Mouse (Mus musculus) embryo, embryonic 11 days (tissue): Measurements from ENCODE around the gene Rab9.

Experiments used
- DNase-seq: peaks from one replicate; pipeline ENCODE4 v3.0.0-alpha.2; 2015

The Rab9 gene

DNA sequence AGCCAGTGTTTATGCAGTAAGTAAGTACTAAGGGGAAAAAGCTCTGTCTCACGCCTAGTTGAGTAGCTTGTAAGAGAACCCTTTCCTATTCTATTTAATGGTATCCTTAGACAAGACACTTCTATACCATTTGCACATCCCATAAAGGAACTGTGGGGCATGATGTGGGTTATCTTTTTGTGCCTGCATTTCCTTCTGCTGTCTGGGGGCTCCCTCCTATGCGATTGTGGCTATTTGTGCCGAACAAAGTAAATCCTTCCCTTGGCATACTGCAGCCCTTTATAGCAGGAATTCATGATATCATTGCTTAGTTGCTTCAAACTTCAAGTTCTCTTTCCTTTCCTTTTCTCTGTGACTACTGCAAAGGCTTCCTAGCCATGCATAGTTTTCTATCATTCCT lies 35.1 kb downstream of the Rab9 start:
- DNase-seq: no peak

DNA sequence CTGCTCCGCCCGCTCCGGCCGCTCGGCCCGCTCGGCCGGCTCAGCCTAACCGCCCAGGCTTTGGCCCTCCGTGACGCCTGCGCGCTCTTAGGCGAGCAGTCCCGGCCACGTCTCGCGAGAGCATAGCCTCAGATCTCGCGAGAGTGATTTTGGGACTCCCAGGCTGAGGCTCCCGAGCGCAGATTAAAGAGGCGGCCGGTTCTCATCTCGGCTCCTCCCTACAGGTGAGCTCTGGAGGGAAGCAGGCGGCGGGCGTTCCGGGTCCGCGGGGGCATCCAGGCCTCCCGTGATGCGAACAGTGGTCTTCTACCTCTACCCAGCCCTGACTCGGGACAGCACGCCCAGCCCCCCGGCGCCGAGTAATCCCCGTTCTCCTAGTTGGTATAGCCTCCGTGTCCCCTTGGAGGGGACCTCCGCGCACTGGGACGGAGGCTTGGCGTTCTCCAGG lies 39.0 kb downstream of the Rab9 start, which contains the start of gene Ofd1:
Gene Ofd1, minus strand, starts transcription at position 89 of the 448 bp plus-strand sequence.
- peak; percentile 95 for DNase-seq

DNA sequence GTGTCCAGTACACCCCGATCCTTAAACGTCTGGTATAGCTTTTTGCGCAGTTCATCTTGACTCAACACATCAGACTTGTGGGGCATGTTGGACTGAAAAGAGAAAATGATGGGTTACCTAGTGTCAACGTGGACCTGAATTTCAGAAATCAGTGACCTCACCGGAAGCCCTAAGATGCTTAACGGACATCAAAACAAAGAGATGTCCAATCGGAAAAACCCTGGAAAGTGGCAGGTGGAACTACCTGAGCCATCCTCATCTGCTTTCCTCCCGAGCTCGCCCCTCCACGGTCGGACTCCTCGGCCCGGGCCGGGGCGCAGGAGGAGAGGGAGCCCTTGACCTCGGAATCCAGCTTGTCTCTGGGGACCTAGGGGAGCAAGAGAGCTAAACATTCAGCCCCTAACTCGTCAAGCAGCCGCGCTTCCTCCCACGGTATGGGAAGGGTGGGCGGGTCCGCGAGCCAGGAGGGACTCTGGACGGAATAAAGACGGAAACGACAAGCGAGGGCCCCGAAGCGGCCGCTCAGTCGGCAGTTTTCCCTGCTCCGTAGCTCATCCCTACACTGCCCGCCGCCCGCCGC lies 39.5 kb downstream of the Rab9 start, which contains the start of gene Trappc2:
Gene Trappc2, plus strand, starts transcription at position 539 of the 580 bp plus-strand sequence.
- DNase-seq: no peak

DNA sequence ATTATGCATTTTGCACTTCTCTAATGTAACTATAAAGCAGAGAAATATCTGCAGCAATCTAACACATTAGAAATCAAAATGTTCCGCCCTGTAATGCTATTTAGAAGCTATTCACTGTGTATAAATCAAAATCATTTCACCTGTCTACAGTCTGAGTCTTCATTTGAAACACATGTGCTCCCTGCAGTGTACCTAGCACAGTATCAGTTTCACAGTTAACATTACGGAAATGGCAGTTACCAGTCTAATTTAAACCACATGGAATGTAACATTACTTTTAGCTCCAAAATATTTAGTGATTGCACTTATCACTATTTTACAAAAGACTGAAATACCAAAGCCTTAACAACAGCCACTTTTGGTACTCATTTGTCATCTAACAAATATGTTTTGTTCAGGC lies 44.9 kb downstream of the Rab9 start:
- DNase-seq: peak; percentile 22

DNA sequence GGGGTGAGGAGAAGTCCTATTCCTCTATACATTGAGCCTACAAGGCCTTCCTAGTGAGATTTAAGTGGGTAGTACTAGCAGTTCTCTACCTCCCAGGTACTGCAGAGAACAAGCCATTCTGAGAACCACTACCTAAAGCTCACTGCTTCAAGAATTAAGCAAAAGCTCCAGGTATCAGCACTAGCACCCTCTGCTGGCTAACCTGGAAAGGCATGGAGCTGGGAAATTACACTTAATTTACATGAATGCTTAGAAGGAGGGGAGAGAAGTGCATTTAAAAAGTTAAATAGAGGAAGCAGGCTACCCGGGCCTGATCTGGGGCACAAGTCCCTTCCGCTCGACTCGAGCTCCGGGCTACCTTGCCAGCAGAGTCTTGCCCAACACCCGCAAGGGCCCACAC lies 63.5 kb downstream of the Rab9 start:
- DNase-seq: peak; percentile 29

DNA sequence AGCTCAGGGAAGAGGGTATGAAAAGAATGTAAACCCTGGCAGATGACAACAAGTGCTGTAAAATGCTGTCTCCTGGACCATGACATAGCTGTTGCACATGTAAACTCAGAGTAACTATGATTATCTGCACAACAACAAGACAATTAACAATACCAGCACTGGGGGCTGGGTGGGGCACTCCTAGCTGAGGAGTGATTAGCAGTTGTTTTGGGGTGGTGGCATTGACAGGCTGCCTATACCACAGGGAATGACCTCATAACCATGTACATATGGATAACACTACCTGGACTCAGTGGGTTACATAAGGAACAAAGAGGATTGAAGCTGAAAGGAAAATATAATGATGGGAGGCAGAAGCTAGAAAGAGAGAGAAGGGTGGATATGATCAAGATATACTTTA lies 71.8 kb downstream of the Rab9 start:
- no peak for DNase-seq
